Mouse (Mus musculus): ENCODE measurements around the gene Gm12394.
"Not testable (repeated sequence)": the region's sequence is repeated elsewhere in the genome, so short reads cannot be mapped to it uniquely, and the experiment has no call there.

The Gm12394 gene

GRCm38 (mm10) chr4:42856671-42857070 is at the start of gene Gm12394:
TSS of gene Gm12394 (minus strand) at chr4:42856771.
- not testable (repeated sequence) for DNase-seq (ENCODE audit: low spot score)

- DNase-seq (ENCODE audit: low spot score) = no peak
Observed at GRCm38 (mm10) chr4:42904966-42905365, 48.4 kb upstream of the Gm12394 start.

GRCm38 (mm10) chr4:42904523-42904922 is 48.0 kb upstream of the Gm12394 start:
- DNase-seq (ENCODE audit: low spot score) = no peak

- DNase-seq (ENCODE audit: low spot score) = no peak
Observed at GRCm38 (mm10) chr4:42903942-42904341, 47.4 kb upstream of the Gm12394 start.

GRCm38 (mm10) chr4:42902730-42903129 is 46.2 kb upstream of the Gm12394 start:
- DNase-seq (ENCODE audit: low spot score) = no peak

- peak; percentile 16 for DNase-seq (ENCODE audit: low spot score)
Observed at GRCm38 (mm10) chr4:42902174-42902573, 45.6 kb upstream of the Gm12394 start.

- DNase-seq (ENCODE audit: low spot score) = no peak
Observed at GRCm38 (mm10) chr4:42900878-42901277, 44.3 kb upstream of the Gm12394 start.

GRCm38 (mm10) chr4:42898914-42899313 is 42.3 kb upstream of the Gm12394 start:
- DNase-seq (ENCODE audit: low spot score) = no peak

GRCm38 (mm10) chr4:42895118-42895517 is 38.5 kb upstream of the Gm12394 start:
- DNase-seq (ENCODE audit: low spot score) = no peak

GRCm38 (mm10) chr4:42891176-42891575 is 34.6 kb upstream of the Gm12394 start:
- DNase-seq (ENCODE audit: low spot score) = no peak

- no peak for DNase-seq (ENCODE audit: low spot score)
Observed at GRCm38 (mm10) chr4:42888806-42889205, 32.2 kb upstream of the Gm12394 start.

GRCm38 (mm10) chr4:42886926-42887325 is 30.4 kb upstream of the Gm12394 start:
- no peak for DNase-seq (ENCODE audit: low spot score)

- no peak for DNase-seq (ENCODE audit: low spot score)
Observed at GRCm38 (mm10) chr4:42880677-42880948, 24.0 kb upstream of the Gm12394 start.

GRCm38 (mm10) chr4:42879829-42880676 is 23.5 kb upstream of the Gm12394 start:
- DNase-seq (ENCODE audit: low spot score) = no peak

- DNase-seq (ENCODE audit: low spot score) = no peak
Observed at GRCm38 (mm10) chr4:42877657-42878056, 21.1 kb upstream of the Gm12394 start.

GRCm38 (mm10) chr4:42876586-42877291 is 20.2 kb upstream of the Gm12394 start:
- DNase-seq (ENCODE audit: low spot score) = no peak

- no peak for DNase-seq (ENCODE audit: low spot score)
Observed at GRCm38 (mm10) chr4:42874134-42874533, 17.6 kb upstream of the Gm12394 start, which contains the start of gene Fam205c. TSS of gene Fam205c (minus strand) at chr4:42874234.

GRCm38 (mm10) chr4:42872746-42873435 is 16.3 kb upstream of the Gm12394 start:
- peak; percentile 29 for DNase-seq (ENCODE audit: low spot score)

- no peak for DNase-seq (ENCODE audit: low spot score)
Observed at GRCm38 (mm10) chr4:42872151-42872550, 15.6 kb upstream of the Gm12394 start.

GRCm38 (mm10) chr4:42870748-42871147 is 14.2 kb upstream of the Gm12394 start:
- DNase-seq (ENCODE audit: low spot score) = no peak

GRCm38 (mm10) chr4:42868193-42868592 is 11.6 kb upstream of the Gm12394 start:
- DNase-seq (ENCODE audit: low spot score) = no peak

- DNase-seq (ENCODE audit: low spot score) = no peak
Observed at GRCm38 (mm10) chr4:42867390-42867789, 10.8 kb upstream of the Gm12394 start.

GRCm38 (mm10) chr4:42863487-42863886 is 6.9 kb upstream of the Gm12394 start:
- not testable (repeated sequence) for DNase-seq (ENCODE audit: low spot score)

Measured in testis, postnatal 14 days (tissue).